Mouse (Mus musculus): ENCODE measurements around the gene Pold2. TPM values are rescaled to one million over a fixed set of nuclear protein-coding genes. Genes with fewer than 3 reads are reported as not detected.

The Pold2 gene
- polyA plus RNA-seq, 1 experiment = 13.5 TPM

GRCm38 (mm10) chr11:5913936-5914335, 35.8 kb upstream of the Pold2 start:
- Histone ChIP-seq H3K27ac (ENCODE audit: insufficient read depth, low read depth, low read length) (no peak overlapping the region), H3K4me1 (ENCODE audit: control insufficient read depth, insufficient read depth, low read length) (peaks cover 3% of the 10 kb centered on the region; the same call in 1 of the 2 replicates), H3K4me3 (ENCODE audit: insufficient read depth, low read length) (no peak overlapping the region)
- no peak for TF ChIP-seq CTCF (IDR thresholded peaks at IDR 0.05; ENCODE audit: low read depth, low read length)
- no peak for TF ChIP-seq POLR2A (IDR thresholded peaks at IDR 0.05; ENCODE audit: borderline replicate concordance, low read depth, low read length)

GRCm38 (mm10) chr11:5913256-5913655, 35.2 kb upstream of the Pold2 start:
- H3K4me1 ChIP-seq (ENCODE audit: control insufficient read depth, insufficient read depth, low read length) = peaks cover 3% of the 10 kb centered on the region; the same call in 1 of the 2 replicates
- H3K4me3 ChIP-seq (ENCODE audit: insufficient read depth, low read length) = no peak overlapping the region
- H3K27ac ChIP-seq (ENCODE audit: insufficient read depth, low read depth, low read length) = no peak overlapping the region
- no peak for TF ChIP-seq POLR2A (IDR thresholded peaks at IDR 0.05; ENCODE audit: borderline replicate concordance, low read depth, low read length)
- no peak for TF ChIP-seq CTCF (IDR thresholded peaks at IDR 0.05; ENCODE audit: low read depth, low read length)

GRCm38 (mm10) chr11:5912635-5913034, 34.5 kb upstream of the Pold2 start:
- H3K27ac ChIP-seq (ENCODE audit: insufficient read depth, low read depth, low read length) = no peak overlapping the region
- no peak overlapping the region for H3K4me3 ChIP-seq (ENCODE audit: insufficient read depth, low read length)
- 0 out of 2 replicates have a peak, but pooled peaks have one; percentile 29 for TF ChIP-seq CTCF (IDR thresholded peaks at IDR 0.05; ENCODE audit: low read depth, low read length)
- no peak for TF ChIP-seq POLR2A (IDR thresholded peaks at IDR 0.05; ENCODE audit: borderline replicate concordance, low read depth, low read length)
- H3K4me1 ChIP-seq (ENCODE audit: control insufficient read depth, insufficient read depth, low read length) = peaks cover 3% of the 10 kb centered on the region; the same call in 1 of the 2 replicates

GRCm38 (mm10) chr11:5908642-5909041, 30.6 kb upstream of the Pold2 start:
- Histone ChIP-seq H3K27ac (ENCODE audit: insufficient read depth, low read depth, low read length) (no peak overlapping the region), H3K4me3 (ENCODE audit: insufficient read depth, low read length) (no peak overlapping the region), H3K4me1 (ENCODE audit: control insufficient read depth, insufficient read depth, low read length) (no peaks in the 10 kb centered on the region)
- TF ChIP-seq POLR2A (IDR thresholded peaks at IDR 0.05; ENCODE audit: borderline replicate concordance, low read depth, low read length) (no peak), CTCF (IDR thresholded peaks at IDR 0.05; ENCODE audit: low read depth, low read length) (no peak)

- TF ChIP-seq CTCF (IDR thresholded peaks at IDR 0.05; ENCODE audit: low read depth, low read length) (no peak), POLR2A (IDR thresholded peaks at IDR 0.05; ENCODE audit: borderline replicate concordance, low read depth, low read length) (no peak)
- Histone ChIP-seq H3K4me1 (ENCODE audit: control insufficient read depth, insufficient read depth, low read length) (no peaks in the 10 kb centered on the region), H3K4me3 (ENCODE audit: insufficient read depth, low read length) (no peak overlapping the region), H3K27ac (ENCODE audit: insufficient read depth, low read depth, low read length) (no peak overlapping the region)
These were observed 29.0 kb upstream of the Pold2 start for GRCm38 (mm10) chr11:5907096-5907495.

GRCm38 (mm10) chr11:5905778-5906518, 27.9 kb upstream of the Pold2 start:
- H3K4me3 ChIP-seq (ENCODE audit: insufficient read depth, low read length) = no peak overlapping the region
- no peak overlapping the region for H3K27ac ChIP-seq (ENCODE audit: insufficient read depth, low read depth, low read length)
- TF ChIP-seq POLR2A (IDR thresholded peaks at IDR 0.05; ENCODE audit: borderline replicate concordance, low read depth, low read length) = no peak
- TF ChIP-seq CTCF (IDR thresholded peaks at IDR 0.05; ENCODE audit: low read depth, low read length) = no peak
- no peaks in the 10 kb centered on the region for H3K4me1 ChIP-seq (ENCODE audit: control insufficient read depth, insufficient read depth, low read length)

GRCm38 (mm10) chr11:5904871-5905270, 26.8 kb upstream of the Pold2 start:
- TF ChIP-seq CTCF (IDR thresholded peaks at IDR 0.05; ENCODE audit: low read depth, low read length) (no peak), POLR2A (IDR thresholded peaks at IDR 0.05; ENCODE audit: borderline replicate concordance, low read depth, low read length) (no peak)
- H3K4me3 ChIP-seq (ENCODE audit: insufficient read depth, low read length) = no peak overlapping the region

GRCm38 (mm10) chr11:5904357-5904756, 26.3 kb upstream of the Pold2 start:
- Histone ChIP-seq H3K4me1 (ENCODE audit: control insufficient read depth, insufficient read depth, low read length) (no peaks in the 10 kb centered on the region), H3K27ac (ENCODE audit: insufficient read depth, low read depth, low read length) (no peak overlapping the region), H3K4me3 (ENCODE audit: insufficient read depth, low read length) (no peak overlapping the region)
- no peak for TF ChIP-seq POLR2A (IDR thresholded peaks at IDR 0.05; ENCODE audit: borderline replicate concordance, low read depth, low read length)
- no peak for TF ChIP-seq CTCF (IDR thresholded peaks at IDR 0.05; ENCODE audit: low read depth, low read length)

More at GRCm38 (mm10) chr11:5904871-5905270, 26.8 kb upstream of the Pold2 start:
- no peaks in the 10 kb centered on the region for H3K4me1 ChIP-seq (ENCODE audit: control insufficient read depth, insufficient read depth, low read length)
- H3K27ac ChIP-seq (ENCODE audit: insufficient read depth, low read depth, low read length) = no peak overlapping the region

GRCm38 (mm10) chr11:5903844-5904243, 25.8 kb upstream of the Pold2 start:
- Histone ChIP-seq H3K4me1 (ENCODE audit: control insufficient read depth, insufficient read depth, low read length) (no peaks in the 10 kb centered on the region), H3K27ac (ENCODE audit: insufficient read depth, low read depth, low read length) (no peak overlapping the region), H3K4me3 (ENCODE audit: insufficient read depth, low read length) (no peak overlapping the region)
- TF ChIP-seq CTCF (IDR thresholded peaks at IDR 0.05; ENCODE audit: low read depth, low read length) (no peak), POLR2A (IDR thresholded peaks at IDR 0.05; ENCODE audit: borderline replicate concordance, low read depth, low read length) (no peak)

GRCm38 (mm10) chr11:5902390-5902789, 24.3 kb upstream of the Pold2 start:
- H3K4me1 ChIP-seq (ENCODE audit: control insufficient read depth, insufficient read depth, low read length) = no peaks in the 10 kb centered on the region
- H3K4me3 ChIP-seq (ENCODE audit: insufficient read depth, low read length) = peak overlapping the region; percentile 37; the same call in 1 of the 2 replicates
- H3K27ac ChIP-seq (ENCODE audit: insufficient read depth, low read depth, low read length) = no peak overlapping the region
- TF ChIP-seq CTCF (IDR thresholded peaks at IDR 0.05; ENCODE audit: low read depth, low read length) = no peak
- TF ChIP-seq POLR2A (IDR thresholded peaks at IDR 0.05; ENCODE audit: borderline replicate concordance, low read depth, low read length) = no peak

Data from bone marrow macrophage, adult 2 months (primary cell).